Mouse (Mus musculus): Measurements from ENCODE around the gene Bik.
A peak's percentile ranks its signal among the peaks of the same experiment; 100 is the strongest.

Gene Bik

GRCm38 (mm10) chr15:83590841-83591240 is 64.2 kb downstream of the Bik start:
- DNase-seq = no peak

- no peak for DNase-seq
Observed at GRCm38 (mm10) chr15:83591758-83592157, 65.1 kb downstream of the Bik start.

GRCm38 (mm10) chr15:83592260-83593188 is 65.9 kb downstream of the Bik start:
- DNase-seq = no peak

- DNase-seq = no peak
Observed at GRCm38 (mm10) chr15:83593189-83593585, 66.5 kb downstream of the Bik start.

GRCm38 (mm10) chr15:83593702-83594512 is 67.2 kb downstream of the Bik start:
- peak; percentile 56 for DNase-seq

Measured in thymus, postnatal 4 days (tissue).